Mouse (Mus musculus): ENCODE measurements around the gene Ppl.

Ppl gene

GRCm38 (mm10) chr16:5132401-5132801 is at the start of gene Ppl:
Gene Ppl, minus strand, starts transcription at chr16:5132421.
- CTCF ChIA-PET = no interaction called here

- CTCF ChIA-PET = no interaction called here
Observed at GRCm38 (mm10) chr16:5172636-5173035, 40.4 kb upstream of the Ppl start.

DNA sequence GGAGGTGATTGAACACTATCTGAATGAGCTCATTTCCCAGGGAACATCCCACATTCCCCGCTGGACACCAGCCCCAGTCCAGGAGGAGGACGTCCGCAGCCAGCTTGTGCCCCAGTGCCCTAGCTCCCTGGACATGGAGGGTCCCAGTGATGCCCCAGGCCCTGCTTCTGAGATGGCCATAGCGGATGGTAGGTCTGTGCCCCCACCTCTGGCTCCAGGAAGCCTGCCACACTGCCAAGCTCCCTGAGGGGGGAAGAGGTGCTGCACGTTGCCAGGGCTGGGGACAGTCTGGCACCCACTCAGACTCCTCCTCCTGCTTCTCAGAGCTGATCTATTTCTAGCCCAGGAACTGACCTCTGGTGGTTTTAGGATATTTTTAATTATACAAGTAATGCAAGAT is 36.6 kb upstream of the Ppl start:
- CTCF ChIA-PET = no interaction called here

DNA sequence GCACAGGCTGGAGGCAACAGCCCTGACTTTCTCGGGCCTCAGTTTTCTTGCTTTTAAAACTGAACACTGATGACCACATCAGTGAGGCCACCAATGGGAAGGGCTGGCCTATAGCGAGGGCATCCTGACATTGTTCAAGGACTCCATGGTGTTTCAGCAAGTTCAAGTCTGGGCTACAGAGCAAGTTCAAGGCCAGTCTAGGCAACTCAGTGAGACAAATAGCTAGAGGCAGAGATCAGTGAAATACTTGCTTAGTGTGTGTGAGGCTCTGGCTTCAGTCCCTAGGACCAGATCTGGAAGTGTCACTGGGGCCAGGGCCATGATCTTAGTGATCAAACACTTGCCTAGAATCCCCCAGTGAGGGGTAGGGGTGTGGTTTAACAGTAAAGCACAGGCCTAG is 35.8 kb upstream of the Ppl start:
- CTCF ChIA-PET = no interaction called here

GRCm38 (mm10) chr16:5164327-5164726 is 32.1 kb upstream of the Ppl start:
- CTCF ChIA-PET = no interaction called here

DNA sequence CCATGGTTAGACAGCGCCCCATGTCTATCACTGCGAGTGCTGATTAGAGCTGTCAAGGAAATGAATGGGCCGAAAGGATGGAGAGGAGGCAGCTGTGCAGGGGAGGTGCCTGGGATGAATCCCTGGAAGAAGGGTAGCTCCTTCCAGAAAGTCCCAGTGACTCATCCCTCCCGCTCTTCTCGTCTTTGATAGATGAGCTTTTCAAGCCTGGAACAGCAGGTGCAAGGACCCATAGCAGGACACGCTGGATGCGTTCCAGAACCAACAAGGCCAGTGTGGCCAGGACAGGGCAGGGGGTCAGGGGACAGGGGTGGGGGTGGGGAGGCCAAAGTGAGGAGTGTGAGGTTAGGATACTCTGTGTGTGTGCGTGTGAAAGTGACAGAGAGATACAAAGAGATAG is 27.0 kb upstream of the Ppl start:
- CTCF ChIA-PET = no interaction called here

DNA sequence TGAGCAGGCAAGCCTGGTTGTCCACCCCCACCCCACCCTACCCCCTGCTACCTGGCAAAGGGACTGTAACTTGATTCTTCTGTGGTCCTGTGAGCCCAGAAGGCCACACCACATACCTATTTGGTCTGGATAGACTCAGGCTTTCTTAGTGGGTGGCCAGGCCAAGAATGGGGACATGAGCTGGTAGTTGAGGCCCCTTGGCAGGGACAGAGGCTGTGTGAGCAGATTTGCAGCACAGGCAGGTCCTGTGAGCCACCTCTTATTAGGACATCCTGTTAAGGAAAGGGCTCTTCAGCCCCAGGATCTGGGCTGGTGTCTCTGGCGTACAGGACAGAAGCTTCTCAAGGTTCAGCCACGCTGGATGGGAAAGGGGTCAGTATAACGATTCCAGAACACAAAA is 24.9 kb upstream of the Ppl start:
- CTCF ChIA-PET = no interaction called here

DNA sequence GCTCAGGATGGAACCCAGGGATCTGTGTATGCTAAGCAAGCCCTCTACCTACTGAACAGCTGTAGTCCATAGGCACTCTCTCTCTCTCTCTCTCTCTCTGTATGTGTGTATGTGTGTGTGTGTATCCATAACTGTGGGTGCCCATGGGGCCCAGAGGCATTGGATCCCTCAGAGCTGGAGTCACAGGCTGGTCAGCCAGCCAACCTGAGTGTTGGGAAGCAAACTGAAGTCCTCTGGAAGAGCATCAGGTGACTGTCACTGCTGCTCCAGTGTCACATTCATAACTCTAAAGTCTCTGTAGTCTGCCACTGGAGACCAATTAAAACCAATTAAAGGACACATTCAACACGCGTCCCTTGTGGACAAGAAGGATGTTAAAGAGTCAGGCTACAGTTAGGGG is 24.3 kb upstream of the Ppl start:
- CTCF ChIA-PET = no interaction called here

DNA sequence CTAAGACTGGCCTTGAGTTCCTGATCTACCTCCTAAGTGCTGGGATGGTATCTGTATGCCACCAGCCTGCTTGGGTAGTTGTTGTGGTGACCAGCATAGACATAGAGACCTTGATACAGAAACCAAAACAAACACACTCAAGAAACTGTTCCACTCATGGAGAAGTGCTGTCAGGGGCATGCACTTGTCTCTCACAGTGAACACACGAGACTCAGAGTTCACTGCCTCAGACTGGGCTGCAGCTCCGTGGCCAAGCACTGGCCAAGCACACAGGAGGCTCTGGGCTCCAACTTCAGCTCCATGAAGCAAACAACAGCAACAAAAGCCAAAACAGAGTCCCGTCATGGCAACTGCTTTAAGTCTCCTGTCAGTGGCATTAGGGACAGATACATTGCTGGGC is 22.8 kb upstream of the Ppl start:
- CTCF ChIA-PET = no interaction called here

DNA sequence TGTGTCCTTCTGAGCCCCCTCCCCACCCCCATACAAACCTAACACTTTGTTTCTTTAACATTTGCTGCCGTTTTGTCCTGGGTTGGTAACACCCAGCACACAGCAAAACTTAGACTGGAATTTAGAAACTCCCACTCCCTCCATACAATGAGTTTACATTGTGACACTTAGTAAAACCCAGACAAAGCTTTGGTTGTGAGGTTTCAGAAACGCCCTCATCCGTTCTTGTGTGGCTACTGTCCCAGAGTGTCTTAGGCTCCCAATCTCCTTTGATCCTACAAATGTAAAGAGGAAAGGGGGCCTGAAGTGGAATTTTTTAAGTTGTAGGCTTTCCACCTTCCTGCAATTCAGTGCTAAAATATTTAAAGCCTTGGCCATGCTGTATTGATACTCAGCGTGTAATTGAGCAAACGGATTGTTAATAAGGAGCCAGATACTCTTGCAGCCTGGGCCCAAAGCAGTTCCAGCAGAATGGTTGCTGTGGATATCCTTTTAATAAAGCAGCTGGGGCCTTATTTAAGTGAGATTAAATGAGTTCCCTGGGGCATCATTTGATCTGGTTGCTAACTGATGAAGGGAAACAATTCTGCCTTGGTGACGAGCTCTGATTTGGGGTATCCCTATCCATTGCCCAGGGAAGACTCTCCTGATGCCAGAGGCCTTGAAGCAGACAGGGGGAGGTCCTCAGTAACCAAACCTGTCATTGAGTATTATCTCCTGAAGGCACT is 21.2 kb upstream of the Ppl start:
- CTCF ChIA-PET = interaction anchor here (0.5 kb wide), 1 partner anchor 24 kb away, joined by 3 read pairs; no protein-coding TSS in a partner anchor

- CTCF ChIA-PET = no interaction called here
Observed at GRCm38 (mm10) chr16:5150544-5150943, 18.3 kb upstream of the Ppl start.

- CTCF ChIA-PET = no interaction called here
Observed at GRCm38 (mm10) chr16:5147037-5147385, 14.8 kb upstream of the Ppl start, which contains the start of gene Sec14l5. Gene Sec14l5, plus strand, starts transcription at chr16:5147109.

DNA sequence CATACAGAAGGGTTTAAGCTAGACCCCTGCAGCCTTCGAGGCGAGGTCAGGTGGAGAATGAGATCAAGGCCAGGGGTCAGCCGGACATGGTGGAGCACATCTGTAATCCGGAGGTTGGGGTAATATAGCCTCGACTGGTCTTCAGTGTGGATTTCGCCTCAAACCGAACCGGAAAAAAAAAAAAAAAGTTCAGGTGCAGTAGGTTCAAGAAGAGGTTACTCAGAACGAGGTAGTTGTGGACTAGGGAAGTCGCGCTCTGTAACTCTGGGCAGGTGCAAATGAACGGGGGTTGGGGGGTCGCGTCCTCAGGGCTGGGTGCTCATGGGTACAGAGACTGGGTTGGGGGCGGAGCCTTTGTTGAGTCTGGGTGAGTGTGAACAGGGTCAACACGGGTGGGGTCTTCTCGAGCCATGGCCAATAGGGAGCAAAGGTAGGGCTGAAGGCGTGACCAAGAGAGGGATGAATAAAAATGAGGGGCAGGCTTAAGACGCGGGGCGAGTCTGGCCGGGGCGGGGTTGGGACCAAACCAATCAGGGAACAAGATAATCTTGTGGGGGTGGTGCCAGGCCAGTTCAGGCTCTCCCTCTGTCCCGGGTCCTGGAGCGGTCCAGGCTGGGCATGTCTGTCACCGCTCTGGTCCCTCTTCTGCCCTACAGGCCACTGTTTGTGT is 14.3 kb upstream of the Ppl start:
- CTCF ChIA-PET = no interaction called here

GRCm38 (mm10) chr16:5145570-5145969 is 13.3 kb upstream of the Ppl start:
- CTCF ChIA-PET = interaction anchor here (0.7 kb wide), 1 partner anchor 84 kb away, joined by 3 read pairs; no protein-coding TSS in a partner anchor

- CTCF ChIA-PET = no interaction called here
Observed at GRCm38 (mm10) chr16:5139741-5140140, 7.5 kb upstream of the Ppl start.

DNA sequence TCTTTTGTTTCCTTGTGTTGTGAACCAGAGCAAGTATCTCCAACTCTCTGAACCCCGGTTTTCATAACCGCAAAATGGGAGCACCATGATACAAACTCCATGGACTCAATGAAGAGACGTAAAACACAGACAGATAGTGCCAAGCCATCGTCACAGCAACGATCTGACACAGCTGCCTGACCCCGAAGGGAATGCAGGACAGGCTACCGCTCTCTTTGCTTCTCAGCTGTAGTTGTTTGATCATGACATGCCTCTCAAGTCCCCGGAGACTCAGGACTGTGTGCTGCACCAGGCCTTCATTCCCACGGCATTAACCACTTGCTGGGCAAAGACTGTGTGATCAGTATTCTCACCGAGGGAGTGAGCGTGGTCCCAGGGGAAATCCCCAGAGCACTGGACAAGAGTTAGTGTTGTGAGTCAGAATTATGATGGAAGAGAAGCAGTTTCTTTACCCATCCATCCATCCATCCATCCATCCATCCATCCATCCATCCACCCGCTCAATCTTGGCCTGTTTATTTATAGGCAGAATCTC is 4.9 kb upstream of the Ppl start:
- CTCF ChIA-PET = no interaction called here

DNA sequence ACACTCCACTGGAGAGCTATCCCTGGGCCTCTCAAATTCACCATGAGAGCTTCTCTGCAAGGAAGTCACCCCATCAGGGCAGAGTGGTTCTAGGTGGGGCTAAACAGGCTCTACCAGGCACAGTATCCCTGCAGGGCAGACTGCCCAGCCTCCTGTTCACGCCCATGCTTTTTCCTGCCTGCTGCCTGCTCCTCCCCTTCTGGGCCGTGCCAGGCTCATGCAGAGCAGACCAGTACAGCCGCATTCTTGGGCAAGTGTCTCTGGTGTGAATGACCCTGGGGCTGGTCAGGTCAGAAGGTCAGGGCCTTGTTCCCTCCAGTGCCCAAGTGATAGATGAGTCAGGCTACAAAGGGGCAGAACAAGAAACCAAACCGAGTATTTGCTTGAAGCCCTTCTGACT is 4.3 kb upstream of the Ppl start:
- CTCF ChIA-PET = no interaction called here

GRCm38 (mm10) chr16:5135551-5136261 is 3.5 kb upstream of the Ppl start:
- CTCF ChIA-PET = no interaction called here

- CTCF ChIA-PET = no interaction called here
Observed at GRCm38 (mm10) chr16:5134623-5135330, 2.6 kb upstream of the Ppl start.

- CTCF ChIA-PET = no interaction called here
Observed at GRCm38 (mm10) chr16:5131251-5131922, 834 bp downstream of the Ppl start.

- CTCF ChIA-PET = no interaction called here
Observed at GRCm38 (mm10) chr16:5130766-5131165, 1.5 kb downstream of the Ppl start.

GRCm38 (mm10) chr16:5130196-5130595 is 2.0 kb downstream of the Ppl start:
- CTCF ChIA-PET = interaction anchor here (0.7 kb wide), 1 partner anchor 24 kb away, joined by 3 read pairs; no protein-coding TSS in a partner anchor
